Mouse (Mus musculus): ENCODE measurements at regions not wholly inside any gene's neighbourhood (a gene's known extent, or its start where the extent isn't known, plus 50 kb on each side); places are given as distances from the start of the nearest gene placed in this dataset.
A peak's percentile ranks its signal among the peaks of the same experiment; 100 is the strongest.

GRCm38 (mm10) chr4:119044005-119044677 is 64.4 kb upstream of the Slc2a1 start:
- no peaks in the 10 kb centered on the region for H3K9me3 ChIP-seq
- 53% methylated on average over 19 of the region's 19 CpGs for WGBS
- H3K4me1 ChIP-seq = peaks cover 10% of the 10 kb centered on the region
- no peaks in the 10 kb centered on the region for H3K36me3 ChIP-seq
- H3K27me3 ChIP-seq = no peaks in the 10 kb centered on the region
- ATAC-seq (ENCODE audit: low FRiP score, low read depth) = no peak
- H3K27ac ChIP-seq = peak overlapping the region; percentile 22; the same call in 1 of the 2 replicates
- H3K4me3 ChIP-seq = no peak overlapping the region
- H3K9ac ChIP-seq = no peak overlapping the region
- no peak overlapping the region for H3K4me2 ChIP-seq (replicated peaks)

- 79% methylated on average over 13 of the region's 13 CpGs for WGBS
- H3K27me3 ChIP-seq = no peaks in the 10 kb centered on the region
Measured at GRCm38 (mm10) chr4:119044836-119045235, 63.7 kb upstream of the Slc2a1 start.

GRCm38 (mm10) chr4:119050867-119051353 is 57.6 kb upstream of the Slc2a1 start:
- Histone ChIP-seq H3K4me3 (no peak overlapping the region), H3K27ac (no peak overlapping the region), H3K9ac (no peak overlapping the region), H3K4me2 (replicated peaks) (no peak overlapping the region), H3K27me3 (no peaks in the 10 kb centered on the region), H3K36me3 (no peaks in the 10 kb centered on the region), H3K9me3 (no peaks in the 10 kb centered on the region), H3K4me1 (no peaks in the 10 kb centered on the region)
- WGBS = 48% methylated on average over 2 of the region's 2 CpGs
- no peak for ATAC-seq (ENCODE audit: low FRiP score, low read depth)

More at GRCm38 (mm10) chr4:119044836-119045235, 63.7 kb upstream of the Slc2a1 start:
- Histone ChIP-seq H3K4me2 (replicated peaks) (no peak overlapping the region), H3K27ac (no peak overlapping the region; the same call in 1 of the 2 replicates), H3K4me1 (peaks cover 10% of the 10 kb centered on the region), H3K36me3 (no peaks in the 10 kb centered on the region), H3K4me3 (no peak overlapping the region), H3K9me3 (no peaks in the 10 kb centered on the region), H3K9ac (no peak overlapping the region)
- no peak for ATAC-seq (ENCODE audit: low FRiP score, low read depth)

- 79% methylated on average over 3 of the region's 3 CpGs for WGBS
- H3K9me3 ChIP-seq = no peaks in the 10 kb centered on the region
- no peak overlapping the region for H3K4me2 ChIP-seq (replicated peaks)
- no peaks in the 10 kb centered on the region for H3K4me1 ChIP-seq
- no peak overlapping the region for H3K27ac ChIP-seq
- H3K9ac ChIP-seq = no peak overlapping the region
- H3K4me3 ChIP-seq = no peak overlapping the region
- no peaks in the 10 kb centered on the region for H3K36me3 ChIP-seq
- no peaks in the 10 kb centered on the region for H3K27me3 ChIP-seq
- no peak for ATAC-seq (ENCODE audit: low FRiP score, low read depth)
Measured at GRCm38 (mm10) chr4:119052537-119052936, 56.0 kb upstream of the Slc2a1 start.

GRCm38 (mm10) chr4:119053241-119053640 is 55.3 kb upstream of the Slc2a1 start:
- H3K27me3 ChIP-seq = no peaks in the 10 kb centered on the region
- H3K27ac ChIP-seq = no peak overlapping the region
- H3K9ac ChIP-seq = no peak overlapping the region
- no peak overlapping the region for H3K4me3 ChIP-seq
- no peaks in the 10 kb centered on the region for H3K36me3 ChIP-seq
- no peaks in the 10 kb centered on the region for H3K9me3 ChIP-seq
- ATAC-seq (ENCODE audit: low FRiP score, low read depth) = no peak
- H3K4me1 ChIP-seq = no peaks in the 10 kb centered on the region
- 94% methylated on average over 4 of the region's 4 CpGs for WGBS
- H3K4me2 ChIP-seq (replicated peaks) = no peak overlapping the region

- no peak overlapping the region for H3K27ac ChIP-seq
- WGBS = 88% methylated on average over 6 of the region's 6 CpGs
- no peak overlapping the region for H3K9ac ChIP-seq
Measured at GRCm38 (mm10) chr4:119053680-119054079, 54.8 kb upstream of the Slc2a1 start.

GRCm38 (mm10) chr4:119054129-119054528 is 54.4 kb upstream of the Slc2a1 start:
- Histone ChIP-seq H3K4me1 (no peaks in the 10 kb centered on the region), H3K4me3 (no peak overlapping the region), H3K9me3 (no peaks in the 10 kb centered on the region), H3K36me3 (no peaks in the 10 kb centered on the region), H3K27me3 (no peaks in the 10 kb centered on the region), H3K4me2 (replicated peaks) (no peak overlapping the region), H3K9ac (no peak overlapping the region), H3K27ac (no peak overlapping the region)
- 73% methylated on average over 5 of the region's 5 CpGs for WGBS
- no peak for ATAC-seq (ENCODE audit: low FRiP score, low read depth)

More at GRCm38 (mm10) chr4:119053680-119054079, 54.8 kb upstream of the Slc2a1 start:
- Histone ChIP-seq H3K9me3 (no peaks in the 10 kb centered on the region), H3K4me3 (no peak overlapping the region), H3K27me3 (no peaks in the 10 kb centered on the region), H3K4me2 (replicated peaks) (no peak overlapping the region), H3K36me3 (no peaks in the 10 kb centered on the region), H3K4me1 (no peaks in the 10 kb centered on the region)
- no peak for ATAC-seq (ENCODE audit: low FRiP score, low read depth)

GRCm38 (mm10) chr4:119057191-119057590 is 51.3 kb upstream of the Slc2a1 start:
- H3K27ac ChIP-seq = no peak overlapping the region
- H3K36me3 ChIP-seq = no peaks in the 10 kb centered on the region
- WGBS = 86% methylated on average over 6 of the region's 6 CpGs
- no peaks in the 10 kb centered on the region for H3K4me1 ChIP-seq
- no peaks in the 10 kb centered on the region for H3K9me3 ChIP-seq
- H3K27me3 ChIP-seq = no peaks in the 10 kb centered on the region
- ATAC-seq (ENCODE audit: low FRiP score, low read depth) = no peak
- H3K4me3 ChIP-seq = no peak overlapping the region
- no peak overlapping the region for H3K4me2 ChIP-seq (replicated peaks)
- no peak overlapping the region for H3K9ac ChIP-seq

GRCm38 (mm10) chr4:119057826-119058225 is 50.7 kb upstream of the Slc2a1 start:
- H3K4me1 ChIP-seq = no peaks in the 10 kb centered on the region
- no peaks in the 10 kb centered on the region for H3K27me3 ChIP-seq
- WGBS = 70% methylated on average over 1 of the region's 1 CpGs
- H3K9me3 ChIP-seq = no peaks in the 10 kb centered on the region
- no peak overlapping the region for H3K4me3 ChIP-seq
- no peaks in the 10 kb centered on the region for H3K36me3 ChIP-seq
- ATAC-seq (ENCODE audit: low FRiP score, low read depth) = no peak
- H3K9ac ChIP-seq = no peak overlapping the region
- H3K4me2 ChIP-seq (replicated peaks) = no peak overlapping the region
- H3K27ac ChIP-seq = no peak overlapping the region

Measured in limb, embryonic 13.5 days (tissue).